Mouse (Mus musculus) lung, postnatal 25 days (tissue): ENCODE measurements around the gene Ssxb3.
"Not testable (repeated sequence)": the region's sequence is repeated elsewhere in the genome, so short reads cannot be mapped to it uniquely, and the experiment has no call there.

ENCODE experiments used
- DNase-seq: peaks from one replicate; pipeline ENCODE4 v3.0.0; 2022; ENCODE audit warnings: low spot score

The Ssxb3 gene

GRCm38 (mm10) chrX:8591716-8592115 is at the start of gene Ssxb3:
Gene Ssxb3, minus strand, starts transcription at chrX:8591816.
- DNase-seq = not testable (repeated sequence)

DNA sequence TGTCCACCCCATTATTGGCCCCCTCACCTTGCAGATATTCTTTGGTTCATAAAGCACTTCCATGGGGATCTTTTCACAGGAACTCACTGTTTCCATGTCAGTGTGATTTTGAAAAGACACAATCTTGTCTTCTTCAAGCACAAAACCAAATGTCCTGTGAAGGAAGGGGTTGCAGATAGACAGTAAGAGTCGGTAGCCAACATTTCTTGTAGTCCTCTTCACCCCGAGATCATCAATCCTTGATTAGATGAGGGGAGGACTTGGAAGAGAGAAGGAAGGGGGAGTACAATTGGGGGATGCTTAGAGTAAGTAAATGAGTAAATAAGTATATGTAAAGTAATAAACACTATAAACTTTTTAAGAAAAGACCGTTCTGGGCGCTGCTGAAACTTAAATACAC is 43.5 kb downstream of the Ssxb3 start, which contains the start of gene Ssxb6:
Ssxb6 (minus strand) TSS at position 101 of the 400 bp plus-strand sequence.
- not testable (repeated sequence) for DNase-seq
